Mouse (Mus musculus): ENCODE measurements around the gene Gm49383. TPM values are rescaled to one million over a fixed set of nuclear protein-coding genes. Genes with fewer than 3 reads are reported as not detected.

Gm49383 gene
- polyA plus RNA-seq, 1 experiment from 2014 or later = 22.3 TPM

- Histone ChIP-seq H3K9ac (ENCODE audit: low read length) (no peak overlapping the region), H3K36me3 (ENCODE audit: control insufficient read depth, insufficient read depth, low read length) (peaks cover 14% of the 10 kb centered on the region; the same call in 1 of the 2 replicates)
Measured at GRCm38 (mm10) chr12:69220613-69221277, 23.8 kb upstream of the Gm49383 start.

GRCm38 (mm10) chr12:69216587-69216986, 19.7 kb upstream of the Gm49383 start:
- 92% methylated on average over 7 of the region's 7 CpGs for WGBS
- no peak for ATAC-seq (ENCODE audit: insufficient read depth, low FRiP score)
- Histone ChIP-seq H3K4me1 (ENCODE audit: control insufficient read depth, insufficient read depth, low read length) (no peaks in the 10 kb centered on the region), H3K27me3 (ENCODE audit: control insufficient read depth, insufficient read depth, low read length) (no peaks in the 10 kb centered on the region), H3K27ac (ENCODE audit: low read length) (no peak overlapping the region), H3K4me3 (replicated peaks; ENCODE audit: low read length) (no peak overlapping the region), H3K4me2 (ENCODE audit: low read depth, low read length) (no peak overlapping the region), H3K36me3 (ENCODE audit: control insufficient read depth, insufficient read depth, low read length) (peaks cover 14% of the 10 kb centered on the region; the same call in 1 of the 2 replicates), H3K9ac (ENCODE audit: low read length) (no peak overlapping the region), H3K9me3 (replicated peaks; ENCODE audit: control insufficient read depth, low read length) (no peaks in the 10 kb centered on the region)

More at GRCm38 (mm10) chr12:69220613-69221277, 23.8 kb upstream of the Gm49383 start:
- no peaks in the 10 kb centered on the region for H3K4me1 ChIP-seq (ENCODE audit: control insufficient read depth, insufficient read depth, low read length)
- no peak for ATAC-seq (ENCODE audit: insufficient read depth, low FRiP score)
- 89% methylated on average over 19 of the region's 19 CpGs for WGBS
- no peaks in the 10 kb centered on the region for H3K27me3 ChIP-seq (ENCODE audit: control insufficient read depth, insufficient read depth, low read length)
- H3K4me3 ChIP-seq (replicated peaks; ENCODE audit: low read length) = no peak overlapping the region
- no peak overlapping the region for H3K4me2 ChIP-seq (ENCODE audit: low read depth, low read length)
- H3K9me3 ChIP-seq (replicated peaks; ENCODE audit: control insufficient read depth, low read length) = no peaks in the 10 kb centered on the region
- H3K27ac ChIP-seq (ENCODE audit: low read length) = no peak overlapping the region

GRCm38 (mm10) chr12:69215000-69215785, 18.3 kb upstream of the Gm49383 start:
- H3K9ac ChIP-seq (ENCODE audit: low read length) = no peak overlapping the region
- no peak overlapping the region for H3K4me3 ChIP-seq (replicated peaks; ENCODE audit: low read length)
- peaks cover 9% of the 10 kb centered on the region; the same call in 1 of the 2 replicates for H3K36me3 ChIP-seq (ENCODE audit: control insufficient read depth, insufficient read depth, low read length)
- no peak overlapping the region for H3K27ac ChIP-seq (ENCODE audit: low read length)
- no peaks in the 10 kb centered on the region for H3K4me1 ChIP-seq (ENCODE audit: control insufficient read depth, insufficient read depth, low read length)
- no peaks in the 10 kb centered on the region for H3K27me3 ChIP-seq (ENCODE audit: control insufficient read depth, insufficient read depth, low read length)
- no peak for ATAC-seq (ENCODE audit: insufficient read depth, low FRiP score)
- no peak overlapping the region for H3K4me2 ChIP-seq (ENCODE audit: low read depth, low read length)
- no peaks in the 10 kb centered on the region for H3K9me3 ChIP-seq (replicated peaks; ENCODE audit: control insufficient read depth, low read length)
- 75% methylated on average over 3 of the region's 3 CpGs for WGBS

GRCm38 (mm10) chr12:69214393-69214792, 17.5 kb upstream of the Gm49383 start:
- Histone ChIP-seq H3K4me1 (ENCODE audit: control insufficient read depth, insufficient read depth, low read length) (no peaks in the 10 kb centered on the region), H3K27me3 (ENCODE audit: control insufficient read depth, insufficient read depth, low read length) (no peaks in the 10 kb centered on the region), H3K9ac (ENCODE audit: low read length) (no peak overlapping the region), H3K4me2 (ENCODE audit: low read depth, low read length) (no peak overlapping the region), H3K9me3 (replicated peaks; ENCODE audit: control insufficient read depth, low read length) (no peaks in the 10 kb centered on the region), H3K27ac (ENCODE audit: low read length) (no peak overlapping the region), H3K36me3 (ENCODE audit: control insufficient read depth, insufficient read depth, low read length) (peaks cover 15% of the 10 kb centered on the region), H3K4me3 (replicated peaks; ENCODE audit: low read length) (no peak overlapping the region)
- ATAC-seq (ENCODE audit: insufficient read depth, low FRiP score) = no peak
- 95% methylated on average over 7 of the region's 7 CpGs for WGBS

- Histone ChIP-seq H3K27me3 (ENCODE audit: control insufficient read depth, insufficient read depth, low read length) (no peaks in the 10 kb centered on the region), H3K9me3 (replicated peaks; ENCODE audit: control insufficient read depth, low read length) (no peaks in the 10 kb centered on the region), H3K4me1 (ENCODE audit: control insufficient read depth, insufficient read depth, low read length) (no peaks in the 10 kb centered on the region), H3K4me3 (replicated peaks; ENCODE audit: low read length) (no peak overlapping the region), H3K9ac (ENCODE audit: low read length) (no peak overlapping the region), H3K4me2 (ENCODE audit: low read depth, low read length) (no peak overlapping the region), H3K27ac (ENCODE audit: low read length) (no peak overlapping the region), H3K36me3 (ENCODE audit: control insufficient read depth, insufficient read depth, low read length) (peaks cover 15% of the 10 kb centered on the region)
- no peak for ATAC-seq (ENCODE audit: insufficient read depth, low FRiP score)
- 94% methylated on average over 13 of the region's 13 CpGs for WGBS
Measured at GRCm38 (mm10) chr12:69213186-69213777, 16.4 kb upstream of the Gm49383 start.

- 68% methylated on average over 5 of the region's 5 CpGs for WGBS
Measured at GRCm38 (mm10) chr12:69211057-69211456, 14.2 kb upstream of the Gm49383 start.

GRCm38 (mm10) chr12:69210056-69210979, 13.4 kb upstream of the Gm49383 start:
- Histone ChIP-seq H3K27ac (ENCODE audit: low read length) (no peak overlapping the region), H3K4me2 (ENCODE audit: low read depth, low read length) (no peak overlapping the region), H3K9me3 (replicated peaks; ENCODE audit: control insufficient read depth, low read length) (no peaks in the 10 kb centered on the region), H3K27me3 (ENCODE audit: control insufficient read depth, insufficient read depth, low read length) (no peaks in the 10 kb centered on the region), H3K4me3 (replicated peaks; ENCODE audit: low read length) (no peak overlapping the region), H3K4me1 (ENCODE audit: control insufficient read depth, insufficient read depth, low read length) (no peaks in the 10 kb centered on the region), H3K36me3 (ENCODE audit: control insufficient read depth, insufficient read depth, low read length) (peaks cover 8% of the 10 kb centered on the region; the same call in 1 of the 2 replicates), H3K9ac (ENCODE audit: low read length) (no peak overlapping the region)
- WGBS = 92% methylated on average over 18 of the region's 18 CpGs
- no peak for ATAC-seq (ENCODE audit: insufficient read depth, low FRiP score)

More at GRCm38 (mm10) chr12:69211057-69211456, 14.2 kb upstream of the Gm49383 start:
- Histone ChIP-seq H3K4me1 (ENCODE audit: control insufficient read depth, insufficient read depth, low read length) (no peaks in the 10 kb centered on the region), H3K4me3 (replicated peaks; ENCODE audit: low read length) (no peak overlapping the region), H3K27me3 (ENCODE audit: control insufficient read depth, insufficient read depth, low read length) (no peaks in the 10 kb centered on the region), H3K9me3 (replicated peaks; ENCODE audit: control insufficient read depth, low read length) (no peaks in the 10 kb centered on the region), H3K9ac (ENCODE audit: low read length) (no peak overlapping the region), H3K27ac (ENCODE audit: low read length) (no peak overlapping the region), H3K36me3 (ENCODE audit: control insufficient read depth, insufficient read depth, low read length) (peaks cover 8% of the 10 kb centered on the region; the same call in 1 of the 2 replicates), H3K4me2 (ENCODE audit: low read depth, low read length) (no peak overlapping the region)
- no peak for ATAC-seq (ENCODE audit: insufficient read depth, low FRiP score)

GRCm38 (mm10) chr12:69208520-69208919, 11.6 kb upstream of the Gm49383 start:
- no peak for ATAC-seq (ENCODE audit: insufficient read depth, low FRiP score)
- H3K4me1 ChIP-seq (ENCODE audit: control insufficient read depth, insufficient read depth, low read length) = no peaks in the 10 kb centered on the region
- peaks cover 8% of the 10 kb centered on the region; the same call in 1 of the 2 replicates for H3K36me3 ChIP-seq (ENCODE audit: control insufficient read depth, insufficient read depth, low read length)
- no peak overlapping the region for H3K4me2 ChIP-seq (ENCODE audit: low read depth, low read length)
- H3K9me3 ChIP-seq (replicated peaks; ENCODE audit: control insufficient read depth, low read length) = no peaks in the 10 kb centered on the region
- no peaks in the 10 kb centered on the region for H3K27me3 ChIP-seq (ENCODE audit: control insufficient read depth, insufficient read depth, low read length)
- WGBS = 89% methylated on average over 2 of the region's 2 CpGs
- H3K9ac ChIP-seq (ENCODE audit: low read length) = no peak overlapping the region
- no peak overlapping the region for H3K27ac ChIP-seq (ENCODE audit: low read length)
- no peak overlapping the region for H3K4me3 ChIP-seq (replicated peaks; ENCODE audit: low read length)

All from stomach, embryonic 16.5 days (tissue).